Mouse (Mus musculus): ENCODE results near the gene 2700097O09Rik. TPM values are rescaled to one million over a fixed set of nuclear protein-coding genes. Genes with fewer than 3 reads are reported as not detected.

The 2700097O09Rik gene
- total RNA-seq, 2 experiments from 2014 or later = 7.5 to 22.8 TPM

Other genes with a start within 250 kb of the 2700097O09Rik start
- 23.1 and 27.3 TPM in 2 replicates for gene Cfl2, start 217.2 kb downstream of the 2700097O09Rik start, total RNA-seq (2015)
- gene Cfl2, start 217.2 kb downstream of the 2700097O09Rik start, total RNA-seq (2017) = 20.0 and 20.4 TPM in 2 replicates
- gene Gm20403, start 93.6 kb downstream of the 2700097O09Rik start, total RNA-seq (2015) = not detected in 2 replicates
- not detected in 2 replicates for gene Gm20403, start 93.6 kb downstream of the 2700097O09Rik start, total RNA-seq (2017)
- gene Baz1a, start 65.8 kb downstream of the 2700097O09Rik start, total RNA-seq (2015) = 367 and 372 TPM in 2 replicates
- gene Baz1a, start 65.8 kb downstream of the 2700097O09Rik start, total RNA-seq (2017) = 151 and 171 TPM in 2 replicates
- 118 and 127 TPM in 2 replicates for gene Srp54a, start 152 bp upstream of the 2700097O09Rik start, total RNA-seq (2015)
- gene Srp54a, start 152 bp upstream of the 2700097O09Rik start, total RNA-seq (2017) = 191 and 227 TPM in 2 replicates
- gene Fam177a, start 44.4 kb upstream of the 2700097O09Rik start, total RNA-seq (2015) = 3.0 TPM in 1 of 2 replicates, not detected in the other
- gene Fam177a, start 44.4 kb upstream of the 2700097O09Rik start, total RNA-seq (2017) = 10.7 and 12.4 TPM in 2 replicates
- 27.7 and 35.3 TPM in 2 replicates for gene Srp54b, start 75.0 kb upstream of the 2700097O09Rik start, total RNA-seq (2015)
- 111 and 135 TPM in 2 replicates for gene Srp54b, start 75.0 kb upstream of the 2700097O09Rik start, total RNA-seq (2017)
- 8.5 and 11.7 TPM in 2 replicates for gene 1700047I17Rik2, start 119.5 kb upstream of the 2700097O09Rik start, total RNA-seq (2015)
- gene 1700047I17Rik2, start 119.5 kb upstream of the 2700097O09Rik start, total RNA-seq (2017) = not detected in 2 replicates
- gene Srp54c, start 150.1 kb upstream of the 2700097O09Rik start, total RNA-seq (2015) = 75.0 and 76.0 TPM in 2 replicates
- 87.7 and 93.8 TPM in 2 replicates for gene Srp54c, start 150.1 kb upstream of the 2700097O09Rik start, total RNA-seq (2017)
- 36.1 and 38.1 TPM in 2 replicates for gene 1110008L16Rik, start 219.5 kb upstream of the 2700097O09Rik start, total RNA-seq (2015)
- gene 1110008L16Rik, start 219.5 kb upstream of the 2700097O09Rik start, total RNA-seq (2017) = 22.5 and 27.9 TPM in 2 replicates
- 29.9 and 35.3 TPM in 2 replicates for gene Ppp2r3c, start 222.9 kb upstream of the 2700097O09Rik start, total RNA-seq (2015)
- gene Ppp2r3c, start 222.9 kb upstream of the 2700097O09Rik start, total RNA-seq (2017) = 25.2 and 26.0 TPM in 2 replicates

Measured in megakaryocyte progenitor cell, adult 5-6 weeks (primary cell).